Mouse (Mus musculus) heart, adult 11 months (tissue): ENCODE results near the gene Pgm2.

ENCODE experiments used
- DNase-seq: peaks from one replicate; pipeline ENCODE4 v3.0.0; 2022

The Pgm2 gene

DNA sequence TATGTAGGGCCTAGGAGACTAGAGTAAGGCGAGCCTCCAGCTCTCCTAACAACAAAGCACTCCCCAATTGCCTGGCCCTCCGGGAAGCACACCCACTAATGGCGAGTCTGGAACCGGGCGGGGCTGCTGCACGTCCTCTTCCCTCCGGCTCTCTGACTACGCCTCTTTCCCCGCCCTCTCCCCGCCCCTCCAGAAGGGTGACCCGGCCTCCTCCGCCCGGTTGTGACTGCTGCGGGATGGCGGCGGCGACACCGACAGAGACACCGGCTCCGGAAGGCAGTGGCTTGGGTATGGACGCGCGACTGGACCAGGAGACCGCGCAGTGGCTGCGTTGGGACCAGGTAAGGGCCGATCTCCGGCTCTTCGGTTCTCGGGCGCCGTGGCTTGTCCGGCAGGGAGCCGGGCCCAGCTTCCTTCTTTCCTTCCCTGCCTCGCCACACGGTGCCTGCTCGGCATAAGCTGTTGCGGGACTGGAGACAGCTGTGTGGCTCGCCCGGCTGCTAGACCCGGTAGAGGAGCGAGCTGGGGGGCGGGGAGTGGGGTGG lies at the start of gene Pgm2:
Gene Pgm2, plus strand, starts transcription at position 203 of the 545 bp plus-strand sequence.
- peak; percentile 99 for DNase-seq

- peak; percentile 46 for DNase-seq
These were observed 48.9 kb upstream of the Pgm2 start for GRCm38 (mm10) chr5:64043694-64044453.

- DNase-seq = peak; percentile 94
These were observed 48.0 kb upstream of the Pgm2 start for GRCm38 (mm10) chr5:64044790-64045189.

DNA sequence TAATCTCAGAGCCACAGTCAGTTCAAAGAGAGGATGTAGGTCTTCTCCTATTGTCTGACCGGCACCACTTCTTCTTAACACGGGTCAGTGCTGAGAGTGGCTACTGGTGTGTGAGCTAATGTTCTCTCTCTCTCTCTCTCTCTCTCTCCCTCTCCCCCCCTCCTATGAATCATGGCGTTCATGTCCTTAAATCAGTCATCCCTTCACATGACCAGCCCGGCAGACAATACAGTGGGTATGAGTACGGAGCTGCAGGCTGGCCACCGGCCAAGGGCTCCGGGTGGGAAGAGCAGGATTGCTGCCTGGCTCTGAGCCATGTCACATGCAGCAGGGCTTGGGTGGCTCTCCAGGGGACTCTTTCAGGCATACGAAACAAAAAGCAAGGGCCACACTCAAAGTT lies 47.2 kb upstream of the Pgm2 start:
- peak; percentile 97 for DNase-seq

DNA sequence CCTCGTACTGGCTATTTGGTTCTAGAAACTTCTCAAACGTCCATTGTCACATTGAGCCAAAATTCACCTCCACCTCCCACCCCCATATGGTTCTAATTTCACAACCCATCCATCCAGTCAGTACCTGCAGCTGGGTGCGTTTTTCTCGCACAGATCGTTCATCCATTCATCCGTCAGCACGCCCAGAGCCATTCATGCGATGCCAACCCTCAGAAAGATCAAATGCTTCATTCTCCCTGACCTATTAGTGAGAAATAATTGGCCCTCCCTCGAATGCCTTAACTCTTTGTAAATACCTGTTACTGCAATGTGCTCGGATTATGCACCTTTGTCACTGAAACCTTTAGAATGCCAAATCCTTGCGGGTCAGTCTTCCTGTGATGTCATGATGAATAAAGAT lies 45.8 kb upstream of the Pgm2 start:
- DNase-seq = peak; percentile 74

DNA sequence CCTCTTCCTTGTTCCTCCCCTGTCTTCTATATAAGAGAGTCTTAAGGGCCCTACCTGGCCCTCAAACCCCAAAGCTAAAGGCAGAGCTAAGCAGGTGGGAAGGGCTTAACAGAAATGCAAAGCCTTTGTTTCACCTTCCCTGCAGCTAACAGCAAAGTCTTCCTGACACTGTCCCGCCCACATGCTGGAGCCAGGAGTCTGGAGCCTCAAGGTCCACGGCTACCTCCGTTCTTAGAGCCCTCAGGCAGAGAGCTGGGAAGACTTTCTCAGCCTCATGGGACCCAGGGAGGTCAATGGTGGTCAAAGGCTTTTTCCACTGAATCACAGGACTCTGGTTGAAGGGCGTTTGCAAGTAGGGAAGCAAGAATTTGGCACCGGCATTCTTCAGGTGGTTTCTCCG lies 44.8 kb upstream of the Pgm2 start:
- DNase-seq = peak; percentile 65

DNA sequence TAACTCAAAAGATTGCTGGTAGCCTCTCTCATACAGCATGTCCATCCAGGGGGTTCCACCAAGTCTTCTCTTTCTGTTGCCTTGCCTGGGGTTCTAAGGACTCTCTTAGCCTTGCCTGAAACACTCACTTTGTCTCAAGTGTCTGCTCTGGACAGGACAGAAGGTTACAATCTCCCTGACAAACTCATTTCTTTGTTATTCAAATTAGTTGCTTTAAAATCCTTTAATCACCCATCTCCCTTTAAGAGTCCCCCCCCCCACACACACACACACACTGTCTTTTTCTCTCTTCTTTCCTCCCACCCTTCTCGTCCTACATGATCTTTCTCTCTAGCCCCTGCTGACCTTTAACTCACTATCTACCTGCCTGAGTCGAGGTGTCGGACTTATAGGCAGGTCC lies 44.1 kb upstream of the Pgm2 start:
- peak; percentile 16 for DNase-seq

DNA sequence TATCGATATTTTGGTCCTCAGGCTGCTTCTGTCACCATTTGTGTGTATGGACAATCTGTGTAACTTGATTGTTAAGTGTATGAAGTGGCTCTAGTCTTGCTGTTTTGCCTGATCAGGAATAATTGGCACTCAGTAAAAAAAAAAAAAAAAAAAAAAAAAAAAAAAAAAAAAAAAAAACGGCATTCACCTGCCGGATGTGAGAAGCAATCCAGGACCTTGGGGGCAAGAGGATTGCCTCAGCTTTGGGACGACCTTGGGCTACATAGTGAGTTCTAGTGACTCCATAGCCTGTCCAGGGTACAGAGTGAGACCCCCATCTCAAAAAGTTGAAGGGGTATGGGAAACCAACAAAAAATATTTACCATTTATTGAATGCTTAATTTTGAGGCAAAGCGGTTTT lies 43.5 kb upstream of the Pgm2 start:
- peak; percentile 23 for DNase-seq

DNA sequence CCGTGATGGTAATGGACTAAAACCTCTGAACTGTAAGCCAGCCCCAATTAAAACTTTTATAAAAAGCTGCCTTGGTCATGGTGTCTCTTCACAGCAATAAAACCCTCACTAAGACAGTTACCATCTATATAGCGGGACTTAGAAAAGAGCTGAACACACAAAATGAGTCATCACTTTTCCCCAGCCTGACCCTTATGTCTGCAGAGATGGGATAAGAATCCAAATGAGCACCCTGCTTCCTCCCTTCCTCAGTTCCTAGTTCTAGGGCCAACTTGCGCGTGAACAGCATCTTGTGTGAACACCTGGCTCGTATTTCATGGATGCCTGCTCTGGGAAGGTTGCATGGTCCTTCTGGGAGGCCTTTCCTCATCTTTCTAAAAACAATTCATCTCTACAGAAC lies 39.7 kb upstream of the Pgm2 start:
- peak; percentile 22 for DNase-seq

DNA sequence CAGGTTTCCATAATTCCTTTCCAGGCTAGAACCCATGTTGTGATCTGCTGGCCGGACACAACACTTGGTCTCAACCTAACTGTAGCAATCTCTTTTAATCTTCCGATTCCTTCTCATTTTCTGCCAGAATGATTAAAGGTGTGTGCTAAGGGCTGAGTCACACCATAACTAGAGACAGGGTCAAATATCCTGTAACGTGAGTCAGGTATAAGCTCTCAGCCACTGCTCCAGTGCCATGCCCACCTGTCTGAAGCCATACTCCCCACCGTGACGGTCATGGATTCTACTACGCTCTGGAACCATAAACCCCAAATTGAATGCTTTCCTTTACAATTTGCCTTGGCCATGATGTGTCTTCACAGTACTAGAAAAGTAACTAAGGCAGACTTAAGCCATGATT lies 36.5 kb upstream of the Pgm2 start:
- no peak for DNase-seq

GRCm38 (mm10) chr5:64060881-64061280 lies 31.9 kb upstream of the Pgm2 start:
- DNase-seq = peak; percentile 86

GRCm38 (mm10) chr5:64061643-64062042 lies 31.1 kb upstream of the Pgm2 start:
- peak; percentile 17 for DNase-seq

DNA sequence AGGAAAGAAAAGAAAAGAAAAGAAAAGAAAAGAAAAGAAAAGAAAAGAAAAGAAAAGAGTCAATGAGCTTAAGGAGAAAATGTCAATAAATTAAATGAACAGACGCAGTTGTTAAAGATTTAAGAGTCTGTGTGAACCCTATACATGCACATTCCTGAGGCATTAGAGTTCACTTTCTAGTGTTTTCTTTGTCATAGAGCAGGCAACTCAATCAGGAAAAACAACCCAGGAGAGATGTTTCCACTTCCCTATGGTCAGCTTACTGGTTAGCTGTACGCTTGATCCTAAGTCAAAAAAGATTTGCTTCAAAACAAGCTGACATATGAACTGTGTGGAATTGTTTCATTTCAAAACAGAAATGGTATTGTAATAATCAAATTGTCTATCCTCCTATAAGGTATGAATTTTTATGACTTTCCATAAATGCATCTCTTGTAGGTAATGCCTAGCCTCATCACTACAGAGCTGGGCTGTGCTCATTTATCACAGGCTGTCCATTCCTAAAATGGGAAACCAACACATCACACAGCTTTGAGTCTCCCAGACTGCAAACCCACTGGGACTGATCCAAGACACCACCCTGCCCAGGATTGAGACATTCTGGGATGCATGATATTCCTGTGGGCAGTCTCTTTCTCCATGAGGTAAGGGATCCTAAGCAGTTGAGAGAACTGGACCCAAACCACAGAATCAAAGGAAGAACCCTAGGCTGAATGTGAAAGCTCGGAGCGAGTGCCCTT lies 29.7 kb upstream of the Pgm2 start:
- no peak for DNase-seq

DNA sequence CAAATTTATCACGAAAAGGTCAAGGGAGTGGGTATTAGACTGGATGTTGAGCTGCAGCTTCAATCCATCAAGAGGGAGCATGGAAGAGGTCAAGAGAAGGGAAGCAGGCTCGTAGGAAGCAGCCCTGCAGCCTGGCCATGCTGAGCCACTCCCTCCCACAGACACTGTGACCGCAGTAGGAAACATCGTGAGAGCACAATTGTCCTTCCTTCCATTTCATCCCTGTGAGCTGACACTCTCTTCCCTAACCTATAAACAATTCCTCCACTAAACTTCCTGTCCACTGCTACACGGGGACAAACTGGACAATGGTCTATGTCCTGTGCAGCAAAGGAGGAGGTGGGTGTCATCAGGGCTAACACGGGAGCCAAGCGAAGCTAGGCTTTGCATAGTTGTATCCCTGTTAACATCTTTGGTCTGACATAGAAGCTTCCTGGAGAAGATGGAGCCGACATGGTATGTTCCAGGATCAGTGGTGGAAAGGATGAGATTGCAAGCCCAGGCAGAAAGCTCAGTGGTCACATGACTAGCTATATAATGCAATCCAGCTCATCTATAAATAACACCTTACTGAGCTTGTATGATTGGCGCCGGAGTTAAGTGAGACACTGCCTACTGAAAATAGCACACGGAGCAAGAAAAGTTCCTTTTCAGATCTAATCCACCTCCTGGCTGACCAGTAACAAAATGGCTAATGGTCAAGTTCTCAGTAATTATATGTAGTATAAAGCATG lies 29.0 kb upstream of the Pgm2 start:
- peak; percentile 86 for DNase-seq

- no peak for DNase-seq
These were observed 28.3 kb upstream of the Pgm2 start for GRCm38 (mm10) chr5:64064401-64064800.

DNA sequence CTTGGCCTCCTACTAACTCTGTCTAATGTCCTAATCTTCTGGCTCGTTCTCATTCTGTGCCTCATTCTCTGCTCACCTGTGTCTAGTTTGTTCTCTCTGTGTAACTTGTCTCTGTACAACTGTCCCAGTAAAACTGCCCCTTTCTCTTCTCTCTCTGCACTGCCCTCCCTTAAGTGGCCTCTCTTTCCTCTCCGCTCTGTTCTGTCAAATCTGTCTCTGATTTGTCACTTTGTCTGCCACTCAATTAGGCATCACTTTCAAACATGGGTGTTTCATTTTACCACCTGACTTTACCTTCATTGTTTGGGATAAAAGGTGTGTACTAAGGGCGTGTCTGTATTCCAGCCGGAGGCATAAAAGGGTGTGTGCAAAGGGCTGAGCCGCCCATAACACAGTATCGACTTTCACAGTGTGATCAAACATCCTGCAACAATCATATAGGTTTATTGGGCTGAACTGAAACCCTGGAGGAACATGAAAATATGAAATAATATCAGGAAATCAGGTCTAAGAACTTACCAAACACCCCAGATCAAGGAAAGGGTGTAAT lies 27.2 kb upstream of the Pgm2 start:
- no peak for DNase-seq

GRCm38 (mm10) chr5:64066159-64066558 lies 26.6 kb upstream of the Pgm2 start:
- peak; percentile 48 for DNase-seq

DNA sequence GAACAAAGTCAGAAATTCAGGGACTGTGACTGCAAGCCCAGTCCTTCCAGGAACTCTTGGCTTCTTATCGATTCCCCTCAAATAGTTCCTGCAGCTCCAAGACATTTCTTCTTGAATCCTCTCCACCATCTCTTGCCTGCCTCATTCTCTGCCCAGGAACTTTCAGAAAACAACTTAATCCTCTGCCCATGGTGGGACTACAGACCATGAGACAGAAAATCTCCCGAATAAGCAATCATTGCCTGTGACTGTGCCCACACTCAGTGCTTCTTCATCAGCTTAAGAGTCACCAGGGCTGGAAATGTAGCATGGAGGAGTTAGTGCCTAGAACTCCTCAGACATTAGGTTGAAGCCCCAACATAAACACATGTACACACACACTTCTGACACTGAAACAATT lies 25.2 kb upstream of the Pgm2 start:
- peak; percentile 72 for DNase-seq

- peak; percentile 94 for DNase-seq
These were observed 22.6 kb upstream of the Pgm2 start for GRCm38 (mm10) chr5:64070081-64070673.

DNA sequence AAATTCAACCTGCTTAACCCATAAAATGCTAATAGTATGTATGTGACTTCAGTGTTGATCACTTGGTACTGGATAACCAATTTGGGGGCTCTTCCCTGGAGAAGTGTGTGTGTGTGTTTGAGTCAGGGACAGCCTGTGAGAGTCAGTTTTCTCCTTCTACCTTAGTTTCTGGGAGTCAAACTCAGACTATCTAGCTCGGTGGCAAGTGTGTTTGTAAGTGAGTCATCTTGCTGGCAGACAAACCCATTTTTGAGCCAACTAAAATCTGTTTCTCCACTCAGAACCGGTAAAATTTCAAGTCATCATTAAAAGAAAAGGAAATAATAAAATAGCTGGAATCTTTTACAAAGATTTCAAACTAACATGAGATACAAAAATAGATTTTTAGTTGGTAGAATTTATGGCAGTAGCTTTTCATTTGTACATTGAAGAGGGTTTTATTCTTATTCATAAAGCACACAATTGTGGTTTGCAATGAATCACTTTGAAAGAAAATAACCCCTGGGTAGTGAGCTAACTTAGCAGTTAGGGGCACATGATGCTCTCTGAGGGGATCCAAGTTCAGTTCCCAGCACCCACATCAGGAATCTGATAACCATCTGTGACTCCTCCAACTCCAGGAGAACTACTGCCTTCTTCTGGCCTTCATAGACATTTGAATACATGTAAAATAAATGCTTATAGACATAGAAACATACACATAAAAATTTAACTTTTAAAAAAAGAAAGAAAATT lies 21.8 kb upstream of the Pgm2 start:
- DNase-seq = peak; percentile 14

DNA sequence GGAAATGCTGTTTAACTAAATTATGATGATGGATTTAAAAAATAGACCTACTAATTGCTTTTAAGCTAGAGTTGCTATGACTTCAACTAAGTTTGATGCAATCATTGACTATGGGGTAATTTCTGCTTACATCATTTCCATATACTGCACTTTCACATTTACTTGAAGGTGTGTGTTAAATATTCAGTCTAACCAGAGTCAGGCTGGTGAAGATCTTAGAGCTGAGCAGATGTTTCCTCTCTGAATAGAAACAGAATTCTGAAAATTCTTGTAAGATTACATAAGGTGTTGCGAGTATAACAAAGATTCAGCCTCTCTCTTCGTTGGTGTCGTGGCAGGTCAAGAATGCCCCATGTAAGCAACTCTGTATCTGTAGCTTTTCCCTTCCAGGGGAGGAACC lies 18.3 kb upstream of the Pgm2 start:
- no peak for DNase-seq

GRCm38 (mm10) chr5:64075506-64075905 lies 17.2 kb upstream of the Pgm2 start:
- DNase-seq = peak; percentile 4
